Mouse (Mus musculus): ENCODE results near the gene Pou2f1. TPM values are rescaled to one million over a fixed set of nuclear protein-coding genes. Genes with fewer than 3 reads are reported as not detected.

Pou2f1 gene
- polyA plus RNA-seq, 1 experiment, result 7.4 TPM

DNA sequence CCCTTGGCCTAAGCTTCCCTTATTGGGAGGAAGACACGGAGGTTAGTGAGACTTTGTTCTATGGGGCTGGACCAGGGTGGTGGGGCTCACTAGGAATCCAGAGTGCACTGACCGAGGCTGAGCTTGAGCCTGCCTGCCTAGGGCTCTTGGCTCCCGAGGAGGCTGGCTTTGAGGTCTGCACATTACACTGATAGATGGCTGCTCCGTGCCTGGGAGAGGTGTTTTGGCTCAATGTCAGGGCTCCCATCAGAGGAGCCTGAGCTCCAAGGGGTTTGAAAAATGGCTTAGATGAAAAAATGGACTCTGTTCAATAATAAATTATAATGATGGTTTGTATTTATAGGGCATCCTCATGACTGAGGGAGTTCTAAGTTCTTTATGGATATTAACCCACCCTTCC is 169.2 kb downstream of the Pou2f1 start:
- Histone ChIP-seq H3K4me3 (ENCODE audit: insufficient read depth, low read length) (no peak overlapping the region), H3K27ac (ENCODE audit: insufficient read depth, low read length) (no peak overlapping the region), H3K4me1 (ENCODE audit: control insufficient read depth, insufficient read depth, low read length) (no peaks in the 10 kb centered on the region)
- no peak for TF ChIP-seq POLR2A (IDR thresholded peaks at IDR 0.05; ENCODE audit: extremely low read depth, insufficient read depth, low read length)
- no peak for TF ChIP-seq CTCF (IDR thresholded peaks at IDR 0.05; ENCODE audit: extremely low read depth, insufficient read depth, low read length)

GRCm38 (mm10) chr1:165829890-165830289 is 172.6 kb downstream of the Pou2f1 start:
- no peaks in the 10 kb centered on the region for H3K4me1 ChIP-seq (ENCODE audit: control insufficient read depth, insufficient read depth, low read length)
- no peak overlapping the region for H3K27ac ChIP-seq (ENCODE audit: insufficient read depth, low read length)
- TF ChIP-seq CTCF (IDR thresholded peaks at IDR 0.05; ENCODE audit: extremely low read depth, insufficient read depth, low read length) (no peak), POLR2A (IDR thresholded peaks at IDR 0.05; ENCODE audit: extremely low read depth, insufficient read depth, low read length) (no peak)
- no peak overlapping the region for H3K4me3 ChIP-seq (ENCODE audit: insufficient read depth, low read length)

- TF ChIP-seq CTCF (IDR thresholded peaks at IDR 0.05; ENCODE audit: extremely low read depth, insufficient read depth, low read length), result no peak
- TF ChIP-seq POLR2A (IDR thresholded peaks at IDR 0.05; ENCODE audit: extremely low read depth, insufficient read depth, low read length), result no peak
- Histone ChIP-seq H3K27ac (ENCODE audit: insufficient read depth, low read length) (no peak overlapping the region), H3K4me3 (ENCODE audit: insufficient read depth, low read length) (no peak overlapping the region), H3K4me1 (ENCODE audit: control insufficient read depth, insufficient read depth, low read length) (no peaks in the 10 kb centered on the region)
Measured at GRCm38 (mm10) chr1:165828615-165829014, 173.9 kb downstream of the Pou2f1 start.

DNA sequence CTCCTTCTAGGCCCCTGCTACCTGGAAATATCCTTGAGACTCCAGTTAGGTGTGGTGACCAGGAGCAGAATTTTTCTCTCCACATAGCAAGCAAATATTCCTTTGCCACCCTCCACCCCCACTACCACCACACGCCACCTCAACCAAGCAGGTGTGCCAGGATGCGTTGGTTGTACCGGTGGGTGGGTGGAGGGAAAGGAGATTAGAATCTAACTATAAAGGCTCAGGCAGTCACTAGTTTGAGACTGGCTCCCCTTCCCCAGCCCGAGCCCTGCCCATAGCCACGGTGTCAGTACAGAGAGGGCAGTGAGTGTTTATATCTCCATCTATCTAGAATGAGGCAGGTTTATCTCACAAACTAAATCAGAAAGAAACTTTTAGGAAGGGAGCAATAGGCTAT is 174.3 kb downstream of the Pou2f1 start:
- H3K27ac ChIP-seq (ENCODE audit: insufficient read depth, low read length), result no peak overlapping the region
- TF ChIP-seq CTCF (IDR thresholded peaks at IDR 0.05; ENCODE audit: extremely low read depth, insufficient read depth, low read length) (no peak), POLR2A (IDR thresholded peaks at IDR 0.05; ENCODE audit: extremely low read depth, insufficient read depth, low read length) (no peak)
- no peak overlapping the region for H3K4me3 ChIP-seq (ENCODE audit: insufficient read depth, low read length)
- H3K4me1 ChIP-seq (ENCODE audit: control insufficient read depth, insufficient read depth, low read length), result no peaks in the 10 kb centered on the region

DNA sequence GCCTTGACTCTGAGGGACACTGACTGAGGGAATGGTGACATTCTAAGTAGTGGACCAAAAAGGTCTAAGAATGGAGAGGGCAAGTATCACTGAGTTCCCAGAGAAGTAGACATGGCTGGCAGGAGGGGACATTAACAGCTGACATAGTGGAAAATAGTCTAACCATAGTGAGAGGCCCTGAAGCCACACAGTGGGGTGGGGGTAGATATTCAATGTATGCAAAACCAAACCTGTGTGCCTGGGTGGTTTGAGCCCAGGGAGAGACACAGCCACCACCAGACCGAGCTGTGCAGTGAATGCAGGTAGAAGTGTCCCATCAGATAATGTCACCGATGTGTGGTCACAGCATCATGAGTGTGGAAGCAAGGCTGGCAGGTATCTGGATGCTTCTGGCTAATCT is 180.4 kb downstream of the Pou2f1 start:
- no peak overlapping the region for H3K4me3 ChIP-seq (ENCODE audit: insufficient read depth, low read length)
- H3K27ac ChIP-seq (ENCODE audit: insufficient read depth, low read length), result no peak overlapping the region
- H3K4me1 ChIP-seq (ENCODE audit: control insufficient read depth, insufficient read depth, low read length), result no peaks in the 10 kb centered on the region
- no peak for TF ChIP-seq POLR2A (IDR thresholded peaks at IDR 0.05; ENCODE audit: extremely low read depth, insufficient read depth, low read length)
- no peak for TF ChIP-seq CTCF (IDR thresholded peaks at IDR 0.05; ENCODE audit: extremely low read depth, insufficient read depth, low read length)

GRCm38 (mm10) chr1:165819147-165819546 is 183.3 kb downstream of the Pou2f1 start:
- H3K4me1 ChIP-seq (ENCODE audit: control insufficient read depth, insufficient read depth, low read length), result no peaks in the 10 kb centered on the region
- TF ChIP-seq CTCF (IDR thresholded peaks at IDR 0.05; ENCODE audit: extremely low read depth, insufficient read depth, low read length) (no peak), POLR2A (IDR thresholded peaks at IDR 0.05; ENCODE audit: extremely low read depth, insufficient read depth, low read length) (no peak)

DNA sequence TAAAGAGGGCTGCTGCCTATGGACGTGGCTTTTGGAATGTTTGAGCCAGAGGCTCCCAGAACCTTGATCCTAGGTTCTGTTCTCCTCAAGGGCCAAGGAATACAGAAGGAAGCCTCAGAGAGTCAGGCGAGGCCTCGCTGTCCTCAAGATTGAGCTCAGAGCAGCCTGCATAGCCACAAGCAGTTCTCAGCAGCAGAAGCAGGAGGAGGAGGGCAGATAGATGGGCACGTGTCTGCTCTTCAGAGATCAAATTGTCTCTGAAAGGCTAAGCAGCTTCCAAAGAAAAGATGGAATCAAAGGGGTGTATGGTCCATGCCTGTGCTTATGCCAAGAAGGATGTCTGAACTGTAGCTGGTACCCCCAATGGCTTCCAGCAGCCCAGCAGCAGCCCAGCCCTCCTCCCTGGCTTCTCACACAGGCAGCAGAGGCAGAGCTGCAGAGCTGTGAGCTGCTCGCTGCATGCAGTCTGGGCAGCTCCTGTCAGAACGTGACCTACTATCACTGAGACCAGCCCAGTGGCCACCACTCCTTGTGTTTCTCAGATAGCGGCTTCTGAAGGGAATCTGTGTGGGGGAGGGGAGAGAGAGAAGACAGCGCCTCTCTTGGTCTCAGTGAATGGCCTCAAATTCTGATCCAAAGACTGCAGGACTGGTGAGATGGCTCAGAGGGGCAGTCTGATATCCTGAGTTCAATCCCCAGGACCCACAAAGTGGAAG is 184.2 kb downstream of the Pou2f1 start:
- TF ChIP-seq CTCF (IDR thresholded peaks at IDR 0.05; ENCODE audit: extremely low read depth, insufficient read depth, low read length) (no peak), POLR2A (IDR thresholded peaks at IDR 0.05; ENCODE audit: extremely low read depth, insufficient read depth, low read length) (no peak)

More at GRCm38 (mm10) chr1:165819147-165819546, 183.3 kb downstream of the Pou2f1 start:
- Histone ChIP-seq H3K27ac (ENCODE audit: insufficient read depth, low read length) (no peak overlapping the region), H3K4me3 (ENCODE audit: insufficient read depth, low read length) (no peak overlapping the region)

GRCm38 (mm10) chr1:165817264-165817663 is 185.2 kb downstream of the Pou2f1 start:
- no peaks in the 10 kb centered on the region for H3K4me1 ChIP-seq (ENCODE audit: control insufficient read depth, insufficient read depth, low read length)
- no peak overlapping the region for H3K27ac ChIP-seq (ENCODE audit: insufficient read depth, low read length)
- no peak for TF ChIP-seq CTCF (IDR thresholded peaks at IDR 0.05; ENCODE audit: extremely low read depth, insufficient read depth, low read length)
- no peak for TF ChIP-seq POLR2A (IDR thresholded peaks at IDR 0.05; ENCODE audit: extremely low read depth, insufficient read depth, low read length)
- H3K4me3 ChIP-seq (ENCODE audit: insufficient read depth, low read length), result no peak overlapping the region

More for the DNA sequence above, 184.2 kb downstream of the Pou2f1 start:
- Histone ChIP-seq H3K4me3 (ENCODE audit: insufficient read depth, low read length) (no peak overlapping the region), H3K4me1 (ENCODE audit: control insufficient read depth, insufficient read depth, low read length) (no peaks in the 10 kb centered on the region), H3K27ac (ENCODE audit: insufficient read depth, low read length) (no peak overlapping the region)

DNA sequence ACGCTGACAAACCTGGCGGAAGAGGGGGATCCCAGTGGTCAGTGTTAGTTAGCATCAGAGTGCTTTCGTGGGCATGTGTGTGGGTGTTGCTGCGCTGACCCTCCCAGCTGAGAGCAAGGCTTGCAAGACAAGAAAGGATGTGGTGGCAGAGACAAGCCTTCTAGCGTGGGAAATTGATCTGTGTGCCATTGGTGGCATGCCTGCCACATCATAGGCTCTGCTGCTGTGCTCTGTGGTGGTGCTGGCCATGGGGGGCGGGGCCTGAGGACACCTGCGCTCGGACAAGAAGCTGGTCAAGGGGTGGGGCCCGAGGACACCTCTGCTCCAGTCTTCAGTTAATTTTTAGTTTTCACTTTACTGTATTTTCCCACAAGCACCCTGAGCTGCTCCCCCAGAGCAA is 186.1 kb downstream of the Pou2f1 start:
- Histone ChIP-seq H3K4me3 (ENCODE audit: insufficient read depth, low read length) (no peak overlapping the region), H3K27ac (ENCODE audit: insufficient read depth, low read length) (no peak overlapping the region), H3K4me1 (ENCODE audit: control insufficient read depth, insufficient read depth, low read length) (no peaks in the 10 kb centered on the region)
- TF ChIP-seq CTCF (IDR thresholded peaks at IDR 0.05; ENCODE audit: extremely low read depth, insufficient read depth, low read length) (no peak), POLR2A (IDR thresholded peaks at IDR 0.05; ENCODE audit: extremely low read depth, insufficient read depth, low read length) (no peak)

Other genes with a start within 250 kb of the Pou2f1 start
- 31.8 and 35.0 TPM in 2 replicates for gene Creg1, start 238.9 kb downstream of the Pou2f1 start, polyA plus RNA-seq (2012; rRNA removed)
- 0.21 and 0.34 TPM in 2 replicates for gene Cd247, start 214.0 kb downstream of the Pou2f1 start, polyA plus RNA-seq (2012; rRNA removed)
- 0.21 and 0.25 TPM in 2 replicates for gene Dusp27, start 125.2 kb upstream of the Pou2f1 start, polyA plus RNA-seq (2012; rRNA removed)
- not detected in 2 replicates for gene Gpa33, start 127.6 kb upstream of the Pou2f1 start, polyA plus RNA-seq (2012; rRNA removed)
- 0.06 TPM in 1 of 2 replicates, not detected in the other for gene Mael, start 236.1 kb upstream of the Pou2f1 start, polyA plus RNA-seq (2012; rRNA removed)